Mouse (Mus musculus) cerebellum, adult 2 months (tissue): ENCODE data around the gene Iqsec1.

Experiments
- CTCF ChIP-seq: fragments of 200-500 bp; IDR thresholded peaks from 2 replicates; pipeline ENCODE4 v1.5.1; 2011; ENCODE audit warnings: low read depth, mild to moderate bottlenecking, control low read depth, low read length, moderate library complexity, borderline replicate concordance; ENCODE audit not compliant: insufficient read depth
- POLR2A ChIP-seq: fragments of 200-500 bp; IDR thresholded peaks from 2 replicates; pipeline ENCODE4 v1.6.1; 2011; ENCODE audit warnings: low read length, control low read depth, borderline replicate concordance; ENCODE audit not compliant: insufficient read depth

DNA sequence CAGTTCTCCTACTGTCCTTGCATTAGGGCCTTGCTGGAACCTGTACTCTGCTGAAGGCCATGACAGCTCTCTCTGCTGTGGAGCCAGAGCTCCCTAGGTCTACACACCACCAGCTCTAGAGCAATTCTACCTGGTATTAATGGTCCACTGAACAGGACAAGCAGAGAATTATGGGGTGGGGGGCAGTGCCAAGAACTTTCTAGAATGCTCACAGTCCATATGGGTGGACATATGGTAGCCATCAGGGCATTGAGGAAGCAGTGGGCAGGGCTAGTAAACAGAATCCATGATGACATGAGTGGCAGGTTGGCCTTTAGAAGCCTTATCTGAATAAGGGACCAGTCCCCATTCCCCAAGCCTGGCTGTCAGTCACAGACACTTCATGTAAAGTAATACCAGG lies 197.6 kb downstream of the Iqsec1 start:
- TF ChIP-seq POLR2A (no peak), CTCF (no peak)
